Mouse (Mus musculus) lung, postnatal 0 days (tissue): ENCODE data around the gene Scaf1. TPM values are rescaled to one million over a fixed set of nuclear protein-coding genes. Genes with fewer than 3 reads are reported as not detected.

Experiments used
- ATAC-seq: fragments of 200-750 bp; cut with Nextera tagmentation; 2 replicates; pipeline ENCODE4 v1.8.0; 2017; ENCODE audit warnings: moderate library complexity
- DNase-seq: peaks from one replicate; pipeline ENCODE4 v3.0.0-alpha.2; 2016; ENCODE audit warnings: low spot score
- H3K27ac ChIP-seq: fragments of 300-500 bp; sonication (generic); 2 replicates; pipeline ENCODE4 v1.5.1; 2014; ENCODE audit warnings: antibody characterized with exemption, mild to moderate bottlenecking, low read length, mixed read lengths
- H3K27me3 ChIP-seq: fragments of 300-500 bp; sonication (generic); replicated peaks from 2 replicates; pipeline ENCODE4 v1.6.1; 2014; ENCODE audit warnings: low read length, mixed read lengths; ENCODE audit not compliant: insufficient read depth
- H3K36me3 ChIP-seq: fragments of 300-500 bp; sonication (generic); 2 replicates; pipeline ENCODE4 v1.6.1; 2014; ENCODE audit warnings: low read length, mixed read lengths; ENCODE audit not compliant: insufficient read depth
- H3K4me1 ChIP-seq: fragments of 300-500 bp; sonication (generic); 2 replicates; pipeline ENCODE4 v1.6.1; 2014; ENCODE audit warnings: antibody characterized with exemption, low read depth, low read length, mixed read lengths; ENCODE audit not compliant: insufficient read depth
- H3K4me2 ChIP-seq: fragments of 300-500 bp; sonication (generic); replicated peaks from 2 replicates; pipeline ENCODE4 v1.6.1; 2014; ENCODE audit warnings: low read depth, mild to moderate bottlenecking, low read length, moderate library complexity, mixed read lengths
- H3K4me3 ChIP-seq: fragments of 300-500 bp; sonication (generic); 2 replicates; pipeline ENCODE4 v1.5.1; 2014; ENCODE audit warnings: low read depth, low read length
- H3K9ac ChIP-seq: fragments of 300-500 bp; sonication (generic); replicated peaks from 2 replicates; pipeline ENCODE4 v1.6.1; 2014; ENCODE audit warnings: low read depth, mild to moderate bottlenecking
- H3K9me3 ChIP-seq: fragments of 300-500 bp; sonication (generic); 2 replicates; pipeline ENCODE4 v1.6.1; 2016; ENCODE audit warnings: low read length, mixed read lengths
- CTCF ChIP-seq: IDR thresholded peaks from 2 replicates; pipeline ENCODE4 v1.5.1; 2016; ENCODE audit warnings: antibody characterized with exemption, mild to moderate bottlenecking
- EP300 ChIP-seq: IDR thresholded peaks from 2 replicates; pipeline ENCODE4 v1.6.1; 2016; ENCODE audit warnings: antibody characterized with exemption, mild to moderate bottlenecking, control low read depth
- WGBS: fragments of 180-500 bp; shearing (Covaris S2); extraction: QIAGEN DNeasy Blood & Tissue Kit; methylation state at CpG from one replicate; pipeline ENCODE4 v1.1.7; 2014; 5-methylcytosine and 5-hydroxymethylcytosine counted together
- polyA plus RNA-seq: library from polyadenylated mRNA; unstranded; fragments of >200 nt; fragmentation: Nextera tagmentation; extraction: Ambion mirVana; gene quantifications from 2 replicates; pipeline ENCODE4 v1.2.1, GENCODE M21; 2015

Gene Scaf1
- polyA plus RNA-seq, 1 experiment from 2014 or later: 18.1 TPM

DNA sequence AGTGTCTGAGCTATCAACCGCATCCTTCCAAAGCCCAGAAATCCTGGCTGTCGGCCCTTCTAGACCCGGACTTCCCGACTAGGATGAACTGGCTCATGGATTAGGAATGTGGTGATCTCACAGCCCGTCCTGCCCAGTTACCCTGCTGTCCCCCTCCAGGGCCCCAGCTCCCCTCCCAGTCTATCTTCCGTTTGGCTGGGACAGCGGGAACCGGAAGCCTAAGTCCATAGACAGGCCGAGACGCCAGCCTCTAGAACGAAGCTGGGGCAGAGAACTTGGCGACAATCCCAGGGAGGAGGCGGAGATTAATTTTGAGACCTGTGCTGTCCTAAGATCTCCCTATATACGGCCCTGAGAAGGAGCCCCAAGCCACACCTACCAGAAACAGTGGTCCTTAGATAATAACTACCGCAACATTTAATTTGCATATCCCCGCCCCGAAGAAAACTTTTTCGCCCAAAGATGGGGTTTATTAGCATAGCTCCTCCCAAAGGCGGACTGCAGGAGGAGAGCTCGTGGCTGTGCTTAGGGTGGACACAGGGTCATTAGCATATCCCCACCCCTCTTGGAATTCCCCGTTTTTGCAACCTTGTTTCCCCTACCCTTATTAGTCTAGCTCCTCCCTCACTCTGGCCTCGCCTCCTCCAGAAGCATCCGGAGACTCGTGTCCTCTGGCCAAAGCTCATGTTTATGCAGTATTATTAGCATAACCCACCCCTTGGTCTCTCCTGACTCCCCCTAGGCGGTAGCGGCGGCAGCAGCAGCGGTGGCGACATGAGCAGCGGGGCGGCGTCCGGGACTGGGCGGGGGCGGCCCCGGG is 1.3 kb upstream of the Scaf1 start, which contains the start of gene Rras:
TSS of gene Rras (plus strand) at position 720 of the 820 bp plus-strand sequence.
- TF ChIP-seq EP300 (peak; percentile 85), CTCF (peak; percentile 54)
- Histone ChIP-seq H3K27ac (peak within 1 kb of the TSS; percentile 100), H3K9ac (peak within 1 kb of the TSS; percentile 62), H3K4me3 (peak within 1 kb of the TSS; percentile 75), H3K9me3 (no peaks in the 10 kb centered on the region), H3K36me3 (peaks cover 6% of the 10 kb centered on the region; the same call in 1 of the 2 replicates), H3K4me2 (peak within 1 kb of the TSS; percentile 59), H3K27me3 (no peaks in the 10 kb centered on the region), H3K4me1 (0 out of 2 replicates have a peak, but pooled peaks cover 5% of the 10 kb centered on the region)
- ATAC-seq (peak; percentile 89), DNase-seq (peak; percentile 100)
- WGBS: 2% methylated on average over 33 of the region's 36 CpGs

DNA sequence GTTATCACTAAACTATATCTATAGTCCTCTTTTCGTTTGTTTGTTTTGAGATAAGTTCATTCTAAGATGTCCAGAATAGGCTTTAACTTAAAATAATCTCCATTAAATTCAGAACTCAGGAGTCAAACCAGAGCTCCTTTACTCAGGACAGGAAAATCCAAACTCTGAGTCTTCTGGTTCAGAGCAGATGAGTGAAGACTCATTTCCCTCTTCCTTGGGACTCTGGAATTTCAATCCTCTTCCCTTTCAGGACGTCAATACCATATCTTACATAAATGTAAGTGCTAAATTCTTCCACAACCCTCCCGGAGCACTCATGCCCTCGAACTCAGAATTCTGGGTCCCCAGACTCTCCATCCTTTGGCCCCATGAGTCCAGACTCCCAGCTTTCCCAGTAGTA is 598 bp upstream of the Scaf1 start:
- 0 out of 2 replicates have a peak, but pooled peaks cover 5% of the 10 kb centered on the region for H3K4me1 ChIP-seq
- H3K27me3 ChIP-seq: no peaks in the 10 kb centered on the region
- peaks cover 7% of the 10 kb centered on the region; the same call in 1 of the 2 replicates for H3K36me3 ChIP-seq
- TF ChIP-seq EP300 (no peak), CTCF (no peak)
- DNase-seq (no peak), ATAC-seq (no peak)
- peak overlapping the region; percentile 100 for H3K27ac ChIP-seq
- H3K4me3 ChIP-seq: peak overlapping the region; percentile 75
- peak overlapping the region; percentile 55 for H3K4me2 ChIP-seq
- peak overlapping the region; percentile 62 for H3K9ac ChIP-seq
- WGBS: 2% methylated on average over 4 of the region's 4 CpGs
- H3K9me3 ChIP-seq: no peaks in the 10 kb centered on the region

DNA sequence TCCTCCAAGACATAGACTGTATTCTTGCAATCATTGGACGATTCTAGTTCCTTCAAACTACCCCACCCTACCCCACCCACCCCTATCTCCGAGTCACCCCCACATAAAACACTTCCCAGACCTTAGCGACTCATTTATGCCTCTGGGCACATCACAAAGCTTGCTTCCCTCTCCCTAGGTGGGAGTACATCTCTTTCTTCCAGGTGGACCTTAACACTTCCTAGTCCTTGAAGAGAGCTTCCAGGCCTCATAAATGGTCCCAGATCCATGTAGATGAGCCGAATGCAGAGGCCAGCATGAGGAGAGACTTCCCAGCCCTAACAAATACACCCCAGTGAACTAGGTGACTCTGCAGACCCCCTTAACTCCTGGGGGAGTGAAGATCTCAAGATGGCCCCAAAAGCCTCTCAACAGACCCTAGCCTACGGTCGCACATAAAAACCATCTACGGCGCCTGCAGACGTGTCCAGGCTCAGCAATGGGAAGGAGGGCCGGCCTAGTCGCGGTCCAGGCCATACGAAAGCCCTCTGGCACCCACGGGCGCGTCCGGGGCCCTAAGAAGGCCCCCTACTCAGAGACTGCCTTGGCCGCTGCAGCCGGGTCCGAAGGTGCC is 713 bp downstream of the Scaf1 start:
- H3K4me3 ChIP-seq: peak overlapping the region; percentile 75
- no peak for DNase-seq
- H3K9ac ChIP-seq: peak overlapping the region; percentile 91
- H3K4me1 ChIP-seq: 0 out of 2 replicates have a peak, but pooled peaks cover 5% of the 10 kb centered on the region
- peak overlapping the region; percentile 76 for H3K4me2 ChIP-seq
- no peaks in the 10 kb centered on the region for H3K9me3 ChIP-seq
- no peaks in the 10 kb centered on the region for H3K27me3 ChIP-seq
- 1% methylated on average over 20 of the region's 20 CpGs for WGBS
- H3K27ac ChIP-seq: peak overlapping the region; percentile 100
- H3K36me3 ChIP-seq: peaks cover 5% of the 10 kb centered on the region; the same call in 1 of the 2 replicates
- TF ChIP-seq CTCF (no peak), EP300 (no peak)
- ATAC-seq: no peak

DNA sequence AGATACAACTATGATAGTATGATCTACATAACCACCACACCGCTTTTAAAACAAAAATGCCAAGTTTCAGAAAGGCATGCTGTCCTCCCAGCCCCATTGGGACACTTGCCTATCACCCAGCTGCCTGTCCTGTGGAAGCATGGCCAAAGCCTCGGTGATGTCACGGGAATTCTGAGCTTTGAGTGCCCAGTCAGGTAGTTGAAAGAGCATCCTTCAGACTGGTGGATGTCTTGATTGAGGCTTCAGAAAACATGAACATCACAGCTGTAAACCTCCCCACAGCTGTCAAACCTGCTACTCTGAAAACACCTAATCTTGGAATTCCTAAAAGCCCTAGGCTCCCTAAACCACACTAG is 2.1 kb downstream of the Scaf1 start:
- H3K27ac ChIP-seq: no peak overlapping the region
- H3K4me1 ChIP-seq: 0 out of 2 replicates have a peak, but pooled peaks cover 5% of the 10 kb centered on the region
- ATAC-seq: no peak
- H3K9ac ChIP-seq: no peak overlapping the region
- no peak for DNase-seq
- no peak overlapping the region for H3K4me3 ChIP-seq
- 85% methylated on average over 3 of the region's 3 CpGs for WGBS
- H3K36me3 ChIP-seq: peaks cover 11% of the 10 kb centered on the region
- H3K4me2 ChIP-seq: no peak overlapping the region
- H3K27me3 ChIP-seq: no peaks in the 10 kb centered on the region
- H3K9me3 ChIP-seq: no peaks in the 10 kb centered on the region
- TF ChIP-seq EP300 (no peak), CTCF (no peak)

DNA sequence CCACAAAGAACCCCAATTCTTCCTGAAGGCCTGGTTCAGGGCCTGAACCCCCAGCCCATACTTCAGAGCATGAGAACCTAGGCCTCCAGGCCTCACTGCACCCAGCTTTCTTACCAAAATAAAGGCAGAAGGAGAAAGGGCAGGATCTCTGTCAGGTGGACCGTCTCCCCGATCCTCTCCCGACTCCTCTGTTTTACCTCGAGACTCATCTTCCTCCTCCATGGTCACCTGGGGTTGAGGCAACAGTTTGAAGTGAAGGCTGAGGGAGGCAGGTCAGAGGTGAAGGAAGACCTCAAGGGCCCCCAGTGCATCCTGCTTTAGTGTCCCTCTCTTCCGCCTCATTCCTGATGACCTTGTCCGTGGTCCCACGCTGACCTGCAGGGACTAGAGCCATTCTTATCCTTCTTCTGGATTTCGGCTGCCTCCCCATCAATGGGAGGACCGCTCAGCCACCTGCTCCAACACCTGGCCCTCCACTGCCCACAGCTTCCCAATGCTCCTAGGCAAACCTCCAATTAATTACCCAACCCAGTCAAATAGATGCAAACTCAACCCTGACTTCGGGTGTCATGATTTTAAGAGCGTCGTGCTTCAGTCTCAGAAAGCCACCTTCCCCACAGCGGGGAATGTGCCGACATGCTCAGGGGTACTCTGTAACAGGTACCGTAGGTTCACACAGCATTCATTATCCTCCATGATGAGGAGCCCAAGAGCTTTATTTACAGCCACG is 2.6 kb downstream of the Scaf1 start:
- no peak overlapping the region for H3K27ac ChIP-seq
- H3K27me3 ChIP-seq: no peaks in the 10 kb centered on the region
- 0 out of 2 replicates have a peak, but pooled peaks cover 2% of the 10 kb centered on the region for H3K4me1 ChIP-seq
- 94% methylated on average over 16 of the region's 16 CpGs for WGBS
- H3K9ac ChIP-seq: no peak overlapping the region
- H3K4me3 ChIP-seq: no peak overlapping the region
- peaks cover 12% of the 10 kb centered on the region for H3K36me3 ChIP-seq
- no peaks in the 10 kb centered on the region for H3K9me3 ChIP-seq
- TF ChIP-seq CTCF (no peak), EP300 (no peak)
- no peak overlapping the region for H3K4me2 ChIP-seq
- DNase-seq (no peak), ATAC-seq (no peak)

DNA sequence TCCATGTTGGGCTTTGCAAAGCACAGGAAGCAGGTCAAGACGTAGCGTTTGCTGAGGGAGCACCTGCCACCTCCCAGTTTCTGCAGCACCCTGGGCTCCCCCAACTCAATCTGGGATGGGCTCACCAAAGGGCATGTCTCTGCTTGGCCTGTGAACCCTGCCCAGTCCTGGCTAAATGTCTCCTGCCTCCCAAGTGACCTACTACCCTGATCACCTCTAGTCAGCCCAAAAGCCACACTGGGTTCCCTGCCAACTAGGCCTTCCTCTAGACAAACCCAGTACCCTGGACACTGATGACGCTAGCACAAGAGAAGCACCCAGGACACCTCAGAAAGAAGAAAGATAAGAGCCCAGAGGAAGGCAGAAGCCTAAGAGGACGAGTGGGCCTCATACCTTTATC is 3.3 kb downstream of the Scaf1 start:
- TF ChIP-seq EP300 (no peak), CTCF (no peak)
- ATAC-seq: no peak
- Histone ChIP-seq H3K4me1 (no peaks in the 10 kb centered on the region), H3K27ac (no peak overlapping the region), H3K9me3 (no peaks in the 10 kb centered on the region), H3K4me2 (no peak overlapping the region), H3K27me3 (no peaks in the 10 kb centered on the region), H3K9ac (no peak overlapping the region), H3K4me3 (no peak overlapping the region), H3K36me3 (peaks cover 14% of the 10 kb centered on the region)
- no peak for DNase-seq
- 87% methylated on average over 4 of the region's 4 CpGs for WGBS
